Mouse (Mus musculus): ENCODE results near the gene Cdk16.

DNA sequence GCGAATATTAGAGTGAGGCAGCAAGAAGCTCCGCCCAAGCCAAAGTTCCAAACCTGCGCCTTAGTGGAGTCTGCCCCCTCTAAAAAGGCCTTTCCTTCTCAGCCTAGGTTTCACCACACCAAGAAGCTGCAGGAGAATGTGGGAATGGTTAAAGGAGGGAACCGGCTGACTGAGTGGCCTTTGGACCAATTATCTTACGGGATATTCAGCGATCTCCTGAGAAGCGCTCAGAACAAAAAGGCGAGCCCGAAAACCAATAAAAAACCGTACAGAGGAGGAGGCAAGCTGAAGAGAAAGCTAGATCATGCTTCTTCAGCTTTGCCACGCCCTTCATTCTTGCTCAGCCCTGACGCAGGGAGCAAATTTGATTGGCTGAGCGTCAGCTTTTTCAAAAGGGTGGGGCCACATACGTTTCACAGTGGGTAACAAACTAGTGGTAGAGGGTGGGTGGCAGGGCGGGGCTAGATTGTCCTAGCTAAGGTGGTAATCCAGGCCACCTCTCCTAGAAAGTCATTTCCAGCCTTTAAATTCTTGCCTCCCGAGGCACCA lies at the start of gene Cdk16:
- TF ChIP-seq CTCF (IDR thresholded peaks at IDR 0.05; ENCODE audit: insufficient read depth, low read length) (no peak), POLR2A (IDR thresholded peaks at IDR 0.05; ENCODE audit: borderline replicate concordance, extremely low read depth, low read depth, low read length) (0 out of 2 replicates have a peak, but pooled peaks have one; percentile 11)
